Mouse (Mus musculus) stomach, embryonic 15.5 days (tissue): ENCODE results near the gene Zbtb20. TPM values are rescaled to one million over a fixed set of nuclear protein-coding genes. Genes with fewer than 3 reads are reported as not detected.

Experiments
- ATAC-seq: fragments of 200-750 bp; cut with Nextera tagmentation; 2 replicates; pipeline ENCODE4 v1.8.0; 2017; ENCODE audit warnings: low read depth, moderate number of reproducible peaks, moderate TSS enrichment; ENCODE audit not compliant: insufficient read depth, low FRiP score
- H3K27ac ChIP-seq: fragments of 300-500 bp; sonication (generic); 2 replicates; pipeline ENCODE4 v1.5.1; 2015; ENCODE audit warnings: mild to moderate bottlenecking, inconsistent platforms
- H3K27me3 ChIP-seq: fragments of 300-500 bp; sonication (generic); replicated peaks from 2 replicates; pipeline ENCODE4 v1.6.1; 2015; ENCODE audit warnings: inconsistent platforms
- H3K36me3 ChIP-seq: fragments of 300-500 bp; sonication (generic); 2 replicates; pipeline ENCODE4 v1.6.1; 2015; ENCODE audit warnings: inconsistent platforms
- H3K4me1 ChIP-seq: fragments of 300-500 bp; sonication (generic); 2 replicates; pipeline ENCODE4 v1.6.1; 2015; ENCODE audit warnings: inconsistent platforms
- H3K4me2 ChIP-seq: fragments of 300-500 bp; sonication (generic); 2 replicates; pipeline ENCODE4 v1.6.1; 2015; ENCODE audit warnings: mild to moderate bottlenecking, inconsistent platforms
- H3K4me3 ChIP-seq: fragments of 300-500 bp; sonication (generic); replicated peaks from 2 replicates; pipeline ENCODE4 v1.5.1; 2015; ENCODE audit warnings: inconsistent platforms
- H3K9ac ChIP-seq: fragments of 300-500 bp; sonication (generic); 2 replicates; pipeline ENCODE4 v1.6.1; 2015; ENCODE audit warnings: inconsistent platforms
- H3K9me3 ChIP-seq: fragments of 300-500 bp; sonication (generic); 2 replicates; pipeline ENCODE4 v1.6.1; 2016; ENCODE audit warnings: inconsistent platforms
- WGBS: fragments of 180-500 bp; shearing (Covaris S2); methylation state at CpG from one replicate; pipeline ENCODE4 v1.1.7; 2015; 5-methylcytosine and 5-hydroxymethylcytosine counted together
- polyA plus RNA-seq: library from polyadenylated mRNA; unstranded; fragments of >200 nt; fragmentation: Nextera tagmentation; extraction: Ambion mirVana; gene quantifications from 2 replicates; pipeline ENCODE4 v1.2.1, GENCODE M21; 2015

Zbtb20 gene
- polyA plus RNA-seq, 1 experiment from 2014 or later = 23.4 TPM

GRCm38 (mm10) chr16:43662124-43663004 is 786.7 kb downstream of the Zbtb20 start:
- H3K4me1 ChIP-seq = no peaks in the 10 kb centered on the region
- H3K27ac ChIP-seq = no peak overlapping the region
- no peaks in the 10 kb centered on the region for H3K36me3 ChIP-seq
- H3K9ac ChIP-seq = no peak overlapping the region
- 85% methylated on average over 10 of the region's 10 CpGs for WGBS
- no peaks in the 10 kb centered on the region for H3K27me3 ChIP-seq
- no peaks in the 10 kb centered on the region for H3K9me3 ChIP-seq
- no peak overlapping the region for H3K4me3 ChIP-seq
- no peak overlapping the region for H3K4me2 ChIP-seq
- ATAC-seq = no peak

GRCm38 (mm10) chr16:43663978-43664579 is 788.4 kb downstream of the Zbtb20 start, which contains the start of gene Tigit:
Gene Tigit, minus strand, starts transcription at chr16:43664146.
- Histone ChIP-seq H3K4me2 (no peak within 1 kb of the TSS), H3K27ac (no peak within 1 kb of the TSS), H3K4me3 (no peak within 1 kb of the TSS), H3K27me3 (no peaks in the 10 kb centered on the region), H3K9ac (no peak within 1 kb of the TSS), H3K36me3 (no peaks in the 10 kb centered on the region), H3K4me1 (no peaks in the 10 kb centered on the region), H3K9me3 (no peaks in the 10 kb centered on the region)
- WGBS = 66% methylated on average over 7 of the region's 7 CpGs
- no peak for ATAC-seq

DNA sequence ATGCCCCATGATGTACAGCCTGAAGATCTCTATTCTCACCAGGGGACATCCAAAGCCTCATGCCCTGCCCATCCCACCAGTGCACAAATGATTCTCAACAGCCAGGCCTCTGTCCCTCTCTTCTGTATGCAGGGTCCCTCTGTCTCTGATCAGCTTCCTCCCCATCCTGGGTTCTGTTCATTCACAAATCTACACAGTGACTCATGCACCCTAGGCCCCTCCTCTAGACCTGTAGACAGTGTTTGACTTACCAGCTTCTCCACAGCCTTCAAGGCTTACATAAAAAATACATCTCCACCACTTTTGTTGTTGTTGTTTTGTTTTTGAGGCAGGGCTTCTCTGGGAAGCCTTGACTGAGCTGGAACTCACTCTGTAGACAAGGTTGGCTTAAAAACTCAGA is 789.2 kb downstream of the Zbtb20 start:
- H3K36me3 ChIP-seq = no peaks in the 10 kb centered on the region
- no peaks in the 10 kb centered on the region for H3K9me3 ChIP-seq
- no peak overlapping the region for H3K4me3 ChIP-seq
- no peak overlapping the region for H3K4me2 ChIP-seq
- no peak overlapping the region for H3K27ac ChIP-seq
- no peaks in the 10 kb centered on the region for H3K27me3 ChIP-seq
- no peaks in the 10 kb centered on the region for H3K4me1 ChIP-seq
- ATAC-seq = no peak
- H3K9ac ChIP-seq = no peak overlapping the region

DNA sequence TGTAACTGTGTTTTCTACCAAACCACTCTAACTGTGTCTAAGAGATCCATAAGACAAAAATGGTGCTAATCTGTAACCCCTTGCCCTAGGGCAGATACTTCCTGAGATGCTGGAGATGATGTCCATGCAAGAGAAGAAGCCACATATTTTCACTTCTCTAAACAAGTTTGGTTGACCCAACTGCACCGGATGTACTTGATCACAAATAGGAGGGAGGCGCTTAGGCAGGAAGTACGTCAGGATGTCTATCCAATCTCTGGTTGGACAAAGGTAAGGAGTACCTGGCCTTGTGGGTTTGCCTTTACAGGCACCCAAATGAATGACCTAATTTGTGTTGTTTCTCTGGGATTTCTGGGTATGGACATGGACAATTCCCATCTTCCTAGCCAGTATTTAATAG is 792.6 kb downstream of the Zbtb20 start:
- ATAC-seq = no peak
- 88% methylated on average over 3 of the region's 3 CpGs for WGBS
- no peak overlapping the region for H3K4me2 ChIP-seq
- H3K36me3 ChIP-seq = no peaks in the 10 kb centered on the region
- H3K4me1 ChIP-seq = no peaks in the 10 kb centered on the region
- H3K27ac ChIP-seq = no peak overlapping the region
- no peaks in the 10 kb centered on the region for H3K9me3 ChIP-seq
- H3K27me3 ChIP-seq = no peaks in the 10 kb centered on the region
- H3K9ac ChIP-seq = no peak overlapping the region
- H3K4me3 ChIP-seq = no peak overlapping the region

DNA sequence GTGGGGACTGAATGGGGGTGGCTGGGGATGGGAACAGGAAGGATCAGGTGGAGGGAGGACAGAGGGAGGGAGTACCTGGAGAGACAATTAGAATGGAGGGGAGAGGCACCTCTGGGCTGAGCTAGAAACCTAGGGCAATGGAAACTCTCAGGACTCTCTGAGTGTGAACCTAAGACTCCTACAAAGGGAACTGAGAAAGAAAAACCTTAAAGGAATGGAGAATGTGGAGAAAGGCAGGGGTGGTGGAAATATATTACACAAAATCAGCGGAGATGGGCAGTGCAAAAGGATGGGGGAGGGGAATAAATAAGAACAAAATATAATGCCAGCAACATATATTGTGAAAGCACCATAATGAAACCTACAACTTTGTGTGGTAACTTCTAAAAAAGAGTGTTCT is 796.3 kb downstream of the Zbtb20 start:
- 92% methylated on average over 1 of the region's 1 CpGs for WGBS
- H3K27ac ChIP-seq = no peak overlapping the region
- no peak overlapping the region for H3K4me3 ChIP-seq
- no peaks in the 10 kb centered on the region for H3K9me3 ChIP-seq
- H3K4me1 ChIP-seq = no peaks in the 10 kb centered on the region
- no peak for ATAC-seq
- no peak overlapping the region for H3K9ac ChIP-seq
- H3K27me3 ChIP-seq = no peaks in the 10 kb centered on the region
- no peaks in the 10 kb centered on the region for H3K36me3 ChIP-seq
- H3K4me2 ChIP-seq = no peak overlapping the region

- H3K9me3 ChIP-seq = no peaks in the 10 kb centered on the region
- no peak overlapping the region for H3K27ac ChIP-seq
- no peak overlapping the region for H3K4me3 ChIP-seq
- no peak overlapping the region for H3K4me2 ChIP-seq
- no peak for ATAC-seq
- no peaks in the 10 kb centered on the region for H3K27me3 ChIP-seq
- H3K9ac ChIP-seq = no peak overlapping the region
- H3K4me1 ChIP-seq = no peaks in the 10 kb centered on the region
- no peaks in the 10 kb centered on the region for H3K36me3 ChIP-seq
Measured at GRCm38 (mm10) chr16:43672697-43673096, 797.0 kb downstream of the Zbtb20 start.

DNA sequence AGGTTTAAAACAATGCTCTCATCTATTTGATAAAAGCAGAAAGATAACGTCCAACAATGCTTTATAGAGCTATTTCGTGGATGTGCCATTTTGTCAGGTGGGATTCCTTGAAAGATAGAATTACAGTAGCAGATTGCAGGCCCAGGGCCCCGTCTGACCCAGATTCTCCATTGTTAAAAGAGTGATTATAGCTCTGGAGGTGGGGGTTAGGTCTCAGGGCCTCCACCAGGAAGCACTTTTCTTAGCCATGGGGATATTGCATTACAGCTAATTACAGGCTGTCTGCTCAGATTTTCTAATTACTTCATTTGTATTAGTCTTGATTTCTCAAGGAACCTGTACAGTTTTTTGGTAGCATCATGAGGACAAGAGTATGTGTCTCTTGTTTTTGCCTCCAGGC is 798.7 kb downstream of the Zbtb20 start:
- no peaks in the 10 kb centered on the region for H3K4me1 ChIP-seq
- H3K9me3 ChIP-seq = no peaks in the 10 kb centered on the region
- H3K27ac ChIP-seq = no peak overlapping the region
- H3K27me3 ChIP-seq = no peaks in the 10 kb centered on the region
- H3K9ac ChIP-seq = no peak overlapping the region
- H3K4me2 ChIP-seq = no peak overlapping the region
- H3K36me3 ChIP-seq = no peaks in the 10 kb centered on the region
- no peak for ATAC-seq
- WGBS = 70% methylated on average over 3 of the region's 3 CpGs
- H3K4me3 ChIP-seq = no peak overlapping the region

- Histone ChIP-seq H3K9me3 (no peaks in the 10 kb centered on the region), H3K4me3 (no peak overlapping the region), H3K36me3 (no peaks in the 10 kb centered on the region), H3K4me1 (no peaks in the 10 kb centered on the region), H3K9ac (no peak overlapping the region), H3K27me3 (no peaks in the 10 kb centered on the region), H3K4me2 (no peak overlapping the region), H3K27ac (no peak overlapping the region)
- ATAC-seq = no peak
- 63% methylated on average over 2 of the region's 2 CpGs for WGBS
Measured at GRCm38 (mm10) chr16:43687968-43688367, 812.3 kb downstream of the Zbtb20 start.

DNA sequence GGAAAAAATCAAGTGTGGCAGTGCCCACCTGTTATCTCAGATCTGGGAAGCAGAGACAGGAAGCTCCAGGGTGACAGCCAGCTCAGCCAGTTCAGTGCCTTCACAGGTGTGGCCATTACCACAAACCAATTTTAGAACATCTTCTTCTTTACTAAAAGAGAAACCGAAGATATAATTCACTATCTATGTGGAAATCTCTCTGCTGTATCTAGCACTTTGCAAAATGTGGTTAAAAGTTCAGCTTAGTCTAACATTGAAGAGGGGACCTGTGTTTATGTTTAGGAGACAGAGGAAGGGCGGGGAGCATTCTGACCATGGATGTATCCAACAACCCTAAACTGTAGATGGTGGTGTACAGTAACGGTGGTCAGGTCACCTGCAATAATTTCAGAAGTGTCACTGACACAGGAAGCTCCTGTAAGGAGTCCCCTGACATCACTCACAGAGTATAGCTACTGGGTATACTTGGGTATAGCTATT is 814.6 kb downstream of the Zbtb20 start:
- Histone ChIP-seq H3K27ac (no peak overlapping the region), H3K4me2 (no peak overlapping the region), H3K9ac (no peak overlapping the region), H3K9me3 (no peaks in the 10 kb centered on the region), H3K36me3 (no peaks in the 10 kb centered on the region), H3K4me1 (no peaks in the 10 kb centered on the region), H3K4me3 (no peak overlapping the region), H3K27me3 (no peaks in the 10 kb centered on the region)
- ATAC-seq = no peak
- 81% methylated on average over 3 of the region's 3 CpGs for WGBS

GRCm38 (mm10) chr16:43690912-43691311 is 815.2 kb downstream of the Zbtb20 start:
- Histone ChIP-seq H3K9me3 (no peaks in the 10 kb centered on the region), H3K4me2 (no peak overlapping the region), H3K36me3 (no peaks in the 10 kb centered on the region), H3K4me3 (no peak overlapping the region), H3K27ac (no peak overlapping the region), H3K4me1 (no peaks in the 10 kb centered on the region), H3K9ac (no peak overlapping the region), H3K27me3 (no peaks in the 10 kb centered on the region)
- ATAC-seq = no peak
- 76% methylated on average over 2 of the region's 2 CpGs for WGBS

GRCm38 (mm10) chr16:43691741-43692140 is 816.1 kb downstream of the Zbtb20 start:
- no peaks in the 10 kb centered on the region for H3K36me3 ChIP-seq
- no peak overlapping the region for H3K4me3 ChIP-seq
- no peak overlapping the region for H3K4me2 ChIP-seq
- no peaks in the 10 kb centered on the region for H3K4me1 ChIP-seq
- no peak for ATAC-seq
- no peaks in the 10 kb centered on the region for H3K27me3 ChIP-seq
- no peak overlapping the region for H3K9ac ChIP-seq
- no peak overlapping the region for H3K27ac ChIP-seq
- 89% methylated on average over 5 of the region's 5 CpGs for WGBS
- no peaks in the 10 kb centered on the region for H3K9me3 ChIP-seq
